Mouse (Mus musculus) limb, embryonic 10.5 days (tissue): ENCODE measurements around the gene Ripor1. TPM values are rescaled to one million over a fixed set of nuclear protein-coding genes. Genes with fewer than 3 reads are reported as not detected.

Source experiments
- DNase-seq: peaks from one replicate; pipeline ENCODE4 v3.0.0-alpha.2; 2017; ENCODE audit warnings: low spot score
- H3K27ac ChIP-seq: fragments of 300-500 bp; sonication (generic); 2 replicates; pipeline ENCODE4 v1.5.1; 2016; ENCODE audit warnings: mild to moderate bottlenecking
- H3K27me3 ChIP-seq: fragments of 300-500 bp; sonication (generic); 2 replicates; pipeline ENCODE4 v1.6.1; 2016; ENCODE audit warnings: low read depth, mild to moderate bottlenecking; ENCODE audit not compliant: poor library complexity, severe bottlenecking
- H3K36me3 ChIP-seq: fragments of 300-500 bp; sonication (generic); 2 replicates; pipeline ENCODE4 v1.6.1; 2016; ENCODE audit warnings: mild to moderate bottlenecking, moderate library complexity
- H3K4me1 ChIP-seq: fragments of 300-500 bp; sonication (generic); 2 replicates; pipeline ENCODE4 v1.6.1; 2016
- H3K4me3 ChIP-seq: fragments of 300-500 bp; sonication (generic); 2 replicates; pipeline ENCODE4 v1.5.1; 2016; ENCODE audit warnings: mild to moderate bottlenecking, moderate library complexity
- H3K9me3 ChIP-seq: fragments of 300-500 bp; sonication (generic); replicated peaks from 2 replicates; pipeline ENCODE4 v1.6.1; 2016; ENCODE audit warnings: mild to moderate bottlenecking
- WGBS: fragments of 180-500 bp; shearing (Covaris S2); methylation state at CpG from one replicate; pipeline ENCODE4 v1.1.7; 2016; 5-methylcytosine and 5-hydroxymethylcytosine counted together
- microRNA counts: library from miRNA; unstranded; fragments of <30 nt; microRNA quantifications from one replicate; lab custom pipeline; 2017
- microRNA-seq: library from miRNA; unstranded; fragments of <30 nt; microRNA quantifications from one replicate; pipeline ENCODE4, GENCODE M21; 2017
- polyA plus RNA-seq: library from polyadenylated mRNA; unstranded; fragments of >200 nt; fragmentation: Nextera tagmentation; extraction: Ambion mirVana; gene quantifications from 2 replicates; pipeline ENCODE4 v1.2.1, GENCODE M21; 2016

The Ripor1 gene
- polyA plus RNA-seq, 1 experiment from 2014 or later = 18.0 TPM

- no peaks in the 10 kb centered on the region for H3K9me3 ChIP-seq
- peaks cover 21% of the 10 kb centered on the region for H3K4me1 ChIP-seq
- no peak overlapping the region for H3K27ac ChIP-seq
- H3K36me3 ChIP-seq = peaks cover 23% of the 10 kb centered on the region
- DNase-seq = no peak
- 89% methylated on average over 1 of the region's 1 CpGs for WGBS
- H3K27me3 ChIP-seq = no peaks in the 10 kb centered on the region
- no peak overlapping the region for H3K4me3 ChIP-seq
Observed at GRCm38 (mm10) chr8:105639835-105640234, 34.8 kb downstream of the Ripor1 start.

- Histone ChIP-seq H3K4me1 (peaks cover 14% of the 10 kb centered on the region), H3K27me3 (no peaks in the 10 kb centered on the region), H3K36me3 (peaks cover 30% of the 10 kb centered on the region), H3K4me3 (no peak overlapping the region), H3K27ac (no peak overlapping the region), H3K9me3 (no peaks in the 10 kb centered on the region)
- no peak for DNase-seq
- 92% methylated on average over 2 of the region's 2 CpGs for WGBS
Observed at GRCm38 (mm10) chr8:105640511-105640910, 35.5 kb downstream of the Ripor1 start.

DNA sequence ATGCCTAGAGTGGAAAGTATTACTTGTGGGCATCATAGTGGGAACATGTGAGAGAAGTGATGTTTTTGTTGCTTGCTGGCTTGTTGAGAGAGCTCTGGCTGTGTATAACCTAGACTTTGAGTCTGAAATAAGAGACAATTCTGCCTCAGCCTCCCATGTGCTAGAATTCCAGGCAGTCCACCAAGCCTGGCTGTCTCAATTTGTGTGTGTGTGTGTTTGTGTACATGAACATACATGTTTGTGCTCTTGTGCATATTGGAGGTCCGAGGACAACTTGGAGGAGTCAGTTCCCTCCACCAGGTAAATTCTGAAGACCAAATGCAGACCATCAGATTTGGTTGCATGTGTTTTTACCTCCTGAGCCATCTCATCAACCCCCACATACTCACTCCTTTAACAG lies 40.1 kb downstream of the Ripor1 start:
- Histone ChIP-seq H3K4me3 (no peak overlapping the region), H3K27ac (no peak overlapping the region), H3K27me3 (no peaks in the 10 kb centered on the region), H3K36me3 (peaks cover 65% of the 10 kb centered on the region), H3K4me1 (no peaks in the 10 kb centered on the region), H3K9me3 (no peaks in the 10 kb centered on the region)
- WGBS = 97% methylated on average over 1 of the region's 1 CpGs
- no peak for DNase-seq

- Histone ChIP-seq H3K4me3 (no peak overlapping the region), H3K27ac (no peak overlapping the region), H3K36me3 (peaks cover 94% of the 10 kb centered on the region), H3K9me3 (no peaks in the 10 kb centered on the region), H3K4me1 (no peaks in the 10 kb centered on the region), H3K27me3 (no peaks in the 10 kb centered on the region)
- no peak for DNase-seq
- 97% methylated on average over 1 of the region's 1 CpGs for WGBS
Observed at GRCm38 (mm10) chr8:105648929-105649328, 43.9 kb downstream of the Ripor1 start.

DNA sequence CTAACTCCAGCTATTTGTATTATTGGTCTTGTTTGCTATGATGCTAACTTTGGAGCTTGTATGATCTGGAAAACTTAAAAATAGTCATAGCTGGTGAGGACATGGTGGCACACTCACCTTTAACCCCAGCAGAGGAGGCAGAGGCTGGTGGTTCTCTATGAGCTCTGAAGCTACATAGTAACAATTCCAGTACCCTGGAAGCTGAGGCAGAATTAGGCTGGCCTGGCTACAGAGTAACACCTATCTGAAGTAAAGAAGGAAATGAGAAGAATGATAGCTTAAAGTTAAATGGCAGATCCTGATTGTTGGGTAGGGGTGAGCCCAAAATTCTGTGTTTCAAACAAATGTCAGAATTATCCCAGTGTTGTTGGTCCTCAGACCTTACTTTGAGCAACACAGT lies 52.6 kb downstream of the Ripor1 start:
- Histone ChIP-seq H3K4me3 (no peak overlapping the region), H3K36me3 (peaks cover 62% of the 10 kb centered on the region), H3K27ac (no peak overlapping the region), H3K4me1 (no peaks in the 10 kb centered on the region), H3K27me3 (no peaks in the 10 kb centered on the region), H3K9me3 (no peaks in the 10 kb centered on the region)
- DNase-seq = no peak

DNA sequence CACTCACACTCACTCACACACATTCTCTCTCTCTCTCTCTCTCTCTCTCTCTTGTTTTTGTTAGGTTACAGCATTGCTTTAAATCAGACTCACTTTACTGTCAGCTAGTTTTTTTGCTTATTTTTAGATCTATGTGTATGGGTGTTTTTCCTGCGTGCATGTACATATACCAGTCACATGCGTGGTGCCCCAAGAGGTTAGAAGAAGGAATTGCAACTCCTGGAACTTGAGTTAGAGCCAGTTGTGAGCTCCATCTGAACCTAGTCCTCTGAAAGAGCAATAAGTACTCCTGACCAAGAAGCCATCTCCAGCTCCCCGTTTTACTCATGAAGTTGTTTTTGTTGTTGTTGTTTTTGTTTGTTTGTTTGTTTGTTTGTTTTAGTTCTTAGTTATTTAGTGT lies 56.1 kb downstream of the Ripor1 start:
- no peak for DNase-seq
- 91% methylated on average over 3 of the region's 3 CpGs for WGBS

More for the DNA sequence above, 56.1 kb downstream of the Ripor1 start:
- Histone ChIP-seq H3K9me3 (no peaks in the 10 kb centered on the region), H3K4me1 (no peaks in the 10 kb centered on the region), H3K27me3 (no peaks in the 10 kb centered on the region), H3K27ac (no peak overlapping the region), H3K4me3 (no peak overlapping the region), H3K36me3 (peaks cover 64% of the 10 kb centered on the region)

MicroRNAs encoded within 50 kb of the gene (microRNA counts, 519-probe panel; counts per million panel counts)
- 2,833 counts per million, percentile 73 among the panel's probes with 10 or more counts for microRNA mmu-miR-1966 (lab: Ali Mortazavi, UCI)

Small RNA genes lying within 50 kb of the gene (microRNA-seq; reads per million reads assigned to microRNA genes)
- gene Mir1966 = not detected

Other genes with a start within 250 kb of the Ripor1 start
- gene Plekhg4, start 232.0 kb upstream of the Ripor1 start, polyA plus RNA-seq = 0.28 and 0.74 TPM in 2 replicates
- gene Kctd19, start 191.8 kb upstream of the Ripor1 start, polyA plus RNA-seq = not detected in 2 replicates
- gene Lrrc36, start 191.7 kb upstream of the Ripor1 start, polyA plus RNA-seq = not detected in 2 replicates
- gene Tppp3, start 133.7 kb upstream of the Ripor1 start, polyA plus RNA-seq = 8.4 and 13.5 TPM in 2 replicates
- gene Zdhhc1, start 108.4 kb upstream of the Ripor1 start, polyA plus RNA-seq = 18.9 and 25.3 TPM in 2 replicates
- 78.2 and 83.2 TPM in 2 replicates for gene Hsd11b2, start 86.5 kb upstream of the Ripor1 start, polyA plus RNA-seq
- 58.3 and 68.6 TPM in 2 replicates for gene Atp6v0d1, start 39.2 kb upstream of the Ripor1 start, polyA plus RNA-seq
- gene Ctcf, start 31.3 kb downstream of the Ripor1 start, polyA plus RNA-seq = 132 and 157 TPM in 2 replicates
- gene Agrp, start 32.1 kb downstream of the Ripor1 start, polyA plus RNA-seq = 0.39 and 0.69 TPM in 2 replicates
- 0.33 and 0.51 TPM in 2 replicates for gene Carmil2, start 81.0 kb downstream of the Ripor1 start, polyA plus RNA-seq
- gene Acd, start 95.8 kb downstream of the Ripor1 start, polyA plus RNA-seq = 66.1 and 74.3 TPM in 2 replicates
- gene Pard6a, start 95.9 kb downstream of the Ripor1 start, polyA plus RNA-seq = 11.8 and 12.2 TPM in 2 replicates
- not detected in 2 replicates for gene 4933405L10Rik, start 102.4 kb downstream of the Ripor1 start, polyA plus RNA-seq
- gene Enkd1, start 103.0 kb downstream of the Ripor1 start, polyA plus RNA-seq = 47.0 and 56.0 TPM in 2 replicates
- 25.4 and 29.8 TPM in 2 replicates for gene Gfod2, start 153.4 kb downstream of the Ripor1 start, polyA plus RNA-seq
- gene Ranbp10, start 222.1 kb downstream of the Ripor1 start, polyA plus RNA-seq = 11.5 and 14.9 TPM in 2 replicates
- 0.10 and 0.14 TPM in 2 replicates for gene Tsnaxip1, start 222.5 kb downstream of the Ripor1 start, polyA plus RNA-seq
- 45.6 and 49.0 TPM in 2 replicates for gene Cenpt, start 248.0 kb downstream of the Ripor1 start, polyA plus RNA-seq
- 85.7 and 90.8 TPM in 2 replicates for gene Thap11, start 249.9 kb downstream of the Ripor1 start, polyA plus RNA-seq